Mouse (Mus musculus): ENCODE measurements around the gene Bbs2.

Gene Bbs2

GRCm38 (mm10) chr8:94094281-94094680 lies 4.4 kb downstream of the Bbs2 start:
- DNase-seq, result no peak

GRCm38 (mm10) chr8:94092848-94093247 lies 5.9 kb downstream of the Bbs2 start:
- DNase-seq, result no peak

GRCm38 (mm10) chr8:94089715-94090114 lies 9.0 kb downstream of the Bbs2 start:
- no peak for DNase-seq

- DNase-seq, result no peak
Measured at GRCm38 (mm10) chr8:94087964-94088363, 10.8 kb downstream of the Bbs2 start.

GRCm38 (mm10) chr8:94076461-94077192 lies 22.1 kb downstream of the Bbs2 start:
- no peak for DNase-seq

- DNase-seq, result no peak
Measured at GRCm38 (mm10) chr8:94068793-94069192, 29.9 kb downstream of the Bbs2 start.

GRCm38 (mm10) chr8:94066121-94066863 lies 32.4 kb downstream of the Bbs2 start:
- DNase-seq, result no peak

- peak; percentile 75 for DNase-seq
Measured at GRCm38 (mm10) chr8:94057157-94057854, 41.4 kb downstream of the Bbs2 start.

GRCm38 (mm10) chr8:94052696-94053095 lies 46.0 kb downstream of the Bbs2 start:
- DNase-seq, result no peak

GRCm38 (mm10) chr8:94047845-94048244 lies 50.9 kb downstream of the Bbs2 start:
- no peak for DNase-seq

GRCm38 (mm10) chr8:94037806-94038205 lies 60.9 kb downstream of the Bbs2 start:
- DNase-seq, result no peak

- peak; percentile 90 for DNase-seq
Measured at GRCm38 (mm10) chr8:94036944-94037524, 61.7 kb downstream of the Bbs2 start, which contains the start of the genes Nudt21 and Ogfod1. Gene Nudt21 (minus strand): TSS chr8:94037031. Gene Ogfod1 (plus strand): TSS chr8:94037198.

- peak; percentile 64 for DNase-seq
Measured at GRCm38 (mm10) chr8:94036541-94036940, 62.2 kb downstream of the Bbs2 start.

GRCm38 (mm10) chr8:94035200-94035599 lies 63.5 kb downstream of the Bbs2 start:
- no peak for DNase-seq

- DNase-seq, result no peak
Measured at GRCm38 (mm10) chr8:94033601-94034000, 65.1 kb downstream of the Bbs2 start.

- no peak for DNase-seq
Measured at GRCm38 (mm10) chr8:94029701-94030100, 69.0 kb downstream of the Bbs2 start.

GRCm38 (mm10) chr8:94023916-94024315 lies 74.8 kb downstream of the Bbs2 start:
- no peak for DNase-seq
